Mouse (Mus musculus): ENCODE data around the gene Spred3. TPM values are rescaled to one million over a fixed set of nuclear protein-coding genes. Genes with fewer than 3 reads are reported as not detected.

Spred3 gene
- polyA plus RNA-seq, 2 experiments: 0.08 to 0.38 TPM

DNA sequence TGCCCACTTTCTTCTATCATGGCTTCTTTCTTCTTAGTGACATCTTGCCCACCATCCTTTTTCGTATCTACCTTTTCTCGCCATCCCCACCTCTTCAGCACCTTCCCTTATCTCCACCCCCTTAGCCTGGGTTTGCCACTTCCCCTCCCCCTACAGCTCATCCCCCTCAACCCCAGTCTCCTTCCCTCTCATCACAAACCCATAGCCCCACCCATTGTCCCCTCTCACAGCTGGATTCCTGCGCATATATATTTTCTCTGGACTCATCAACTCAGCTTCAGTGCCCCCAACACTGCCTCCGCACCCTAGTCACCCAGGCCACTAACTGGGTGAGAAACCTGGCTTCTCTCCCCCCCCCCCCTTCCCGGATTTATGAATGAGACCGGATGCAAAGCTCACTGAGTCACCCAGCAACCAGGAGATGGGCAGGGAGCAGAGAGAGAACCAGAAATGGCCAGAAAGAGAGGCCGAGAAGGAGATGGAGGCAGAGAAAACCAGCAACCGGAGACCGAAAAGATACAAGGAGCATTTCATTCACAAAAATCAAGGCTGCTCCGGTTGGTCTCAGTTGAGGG lies 2.0 kb downstream of the Spred3 start:
- Histone ChIP-seq H3K9me3 (ENCODE audit: control insufficient read depth, low read length) (no peaks in the 10 kb centered on the region), H3K27ac (no peak overlapping the region), H3K9ac (replicated peaks) (no peak overlapping the region), H3K27me3 (ENCODE audit: control insufficient read depth, insufficient read depth, low read length) (peaks cover 54% of the 10 kb centered on the region), H3K4me1 (replicated peaks; ENCODE audit: control insufficient read depth in 2 of 2, insufficient read depth in 2 of 2, low read length in 1 of 2) (peaks cover 2 to 6% of the 10 kb centered on the region in 2 experiments; a peak in 2 of 4 replicates), H3K4me2 (ENCODE audit: low read depth) (no peak overlapping the region), H3K4me3 (ENCODE audit: insufficient read depth in 1 of 2, low read depth in 2 of 2, low read length in 2 of 2) (no peak overlapping the region), H3K36me3 (replicated peaks; ENCODE audit: control insufficient read depth, insufficient read depth, low read depth) (no peaks in the 10 kb centered on the region)
- WGBS (ENCODE audit: insufficient replicate concordance): 11% methylated on average over 10 of the region's 10 CpGs
- TF ChIP-seq EP300 (IDR thresholded peaks at IDR 0.05; ENCODE audit: low read depth): no peak
- no peak for TF ChIP-seq CTCF (IDR thresholded peaks at IDR 0.05; ENCODE audit: low read depth)
- DNase-seq (ENCODE audit: low read depth in 3 of 3, low spot score in 3 of 3) (no peak), ATAC-seq (ENCODE audit: insufficient read depth) (no peak)

DNA sequence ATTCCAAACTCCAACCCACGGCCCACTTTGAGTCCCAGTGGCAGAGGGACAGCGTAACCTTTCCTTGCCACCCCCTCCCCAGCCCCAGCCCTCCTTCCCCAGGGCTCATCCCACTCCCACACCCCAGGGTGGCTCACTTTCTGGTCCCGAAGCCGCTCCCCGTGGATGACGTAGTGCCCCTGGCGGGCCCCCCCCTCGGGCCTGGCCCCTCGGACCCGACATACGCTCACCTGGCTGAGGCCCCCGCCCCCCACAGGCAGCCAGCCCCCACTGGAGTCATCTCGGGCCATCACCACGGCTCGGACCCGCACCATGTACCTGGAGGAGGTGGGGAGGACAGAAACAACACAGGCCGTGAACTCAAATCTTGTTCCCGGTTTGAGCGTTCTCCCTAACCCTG lies 2.6 kb downstream of the Spred3 start:
- Histone ChIP-seq H3K27me3 (ENCODE audit: control insufficient read depth, insufficient read depth, low read length) (peaks cover 49% of the 10 kb centered on the region), H3K27ac (no peak overlapping the region), H3K9ac (replicated peaks) (no peak overlapping the region), H3K36me3 (replicated peaks; ENCODE audit: control insufficient read depth, insufficient read depth, low read depth) (no peaks in the 10 kb centered on the region), H3K4me3 (ENCODE audit: insufficient read depth in 1 of 2, low read depth in 2 of 2, low read length in 2 of 2) (no peak overlapping the region), H3K4me1 (replicated peaks; ENCODE audit: control insufficient read depth in 2 of 2, insufficient read depth in 2 of 2, low read length in 1 of 2) (peaks cover 2 to 9% of the 10 kb centered on the region in 2 experiments; a peak in 3 of 4 replicates), H3K4me2 (ENCODE audit: low read depth) (no peak overlapping the region), H3K9me3 (ENCODE audit: control insufficient read depth, low read length) (no peaks in the 10 kb centered on the region)
- TF ChIP-seq EP300 (IDR thresholded peaks at IDR 0.05; ENCODE audit: low read depth) (no peak), CTCF (IDR thresholded peaks at IDR 0.05; ENCODE audit: low read depth) (no peak)
- no peak for DNase-seq (ENCODE audit: low read depth in 3 of 3, low spot score in 3 of 3)
- no peak for ATAC-seq (ENCODE audit: insufficient read depth)
- WGBS (ENCODE audit: insufficient replicate concordance): 47% methylated on average over 19 of the region's 19 CpGs

DNA sequence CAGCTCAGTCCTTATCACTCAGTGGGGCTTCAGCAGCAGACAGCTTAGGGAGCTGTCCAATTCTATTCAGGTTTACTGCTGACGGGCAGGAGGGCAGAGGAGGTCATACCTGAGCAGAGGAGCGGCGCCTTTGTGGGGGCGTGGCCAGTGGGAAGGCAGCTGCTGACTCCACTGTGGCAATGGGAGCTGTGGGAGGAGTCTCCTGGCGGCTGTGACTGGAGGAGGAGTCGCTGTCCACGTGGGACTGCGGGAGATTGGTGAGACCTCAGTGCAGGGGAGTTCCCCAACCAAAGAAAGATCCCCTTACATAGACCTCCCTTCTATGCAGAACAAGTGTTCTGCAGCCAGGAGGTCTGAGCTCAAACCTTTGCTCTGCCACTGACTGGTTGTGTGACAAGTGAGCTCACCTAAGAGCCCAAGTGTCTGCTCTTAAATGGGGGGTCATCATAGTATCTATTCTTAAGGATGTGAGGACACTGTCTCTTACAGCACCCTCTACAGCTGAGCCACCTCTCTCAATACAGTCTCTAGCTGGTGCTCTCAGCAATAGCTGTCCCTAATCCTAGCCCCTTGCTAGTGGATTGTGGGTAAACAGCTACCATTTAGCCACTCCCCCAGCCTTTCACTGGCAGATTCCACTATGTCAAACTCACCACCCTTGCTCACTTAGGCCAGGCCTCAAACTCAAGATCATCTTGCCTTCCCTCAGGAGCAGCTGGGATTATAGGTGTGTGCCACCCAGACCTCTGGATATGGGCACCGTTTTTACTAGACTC lies 7.3 kb downstream of the Spred3 start:
- H3K27me3 ChIP-seq (ENCODE audit: control insufficient read depth, insufficient read depth, low read length): peaks cover 11% of the 10 kb centered on the region
- H3K4me3 ChIP-seq (ENCODE audit: insufficient read depth in 1 of 2, low read depth in 2 of 2, low read length in 2 of 2): no peak overlapping the region
- H3K9me3 ChIP-seq (ENCODE audit: control insufficient read depth, low read length): no peaks in the 10 kb centered on the region
- H3K4me2 ChIP-seq (ENCODE audit: low read depth): peak overlapping the region; percentile 6; the same call in 1 of the 2 replicates
- H3K36me3 ChIP-seq (replicated peaks; ENCODE audit: control insufficient read depth, insufficient read depth, low read depth): no peaks in the 10 kb centered on the region
- H3K9ac ChIP-seq (replicated peaks): no peak overlapping the region
- 16% methylated on average over 9 of the region's 9 CpGs for WGBS (ENCODE audit: insufficient replicate concordance)
- peak in 2 of 3 experiments; percentile 33 to 46 for DNase-seq (ENCODE audit: low read depth in 3 of 3, low spot score in 3 of 3)
- ATAC-seq (ENCODE audit: insufficient read depth): peak; percentile 58; the same call in 1 of the 2 replicates
- peaks cover 0 to 4% of the 10 kb centered on the region in 2 experiments; a peak in 2 of 4 replicates for H3K4me1 ChIP-seq (replicated peaks; ENCODE audit: control insufficient read depth in 2 of 2, insufficient read depth in 2 of 2, low read length in 1 of 2)
- TF ChIP-seq CTCF (IDR thresholded peaks at IDR 0.05; ENCODE audit: low read depth): no peak
- TF ChIP-seq EP300 (IDR thresholded peaks at IDR 0.05; ENCODE audit: low read depth): no peak
- H3K27ac ChIP-seq: no peak overlapping the region

DNA sequence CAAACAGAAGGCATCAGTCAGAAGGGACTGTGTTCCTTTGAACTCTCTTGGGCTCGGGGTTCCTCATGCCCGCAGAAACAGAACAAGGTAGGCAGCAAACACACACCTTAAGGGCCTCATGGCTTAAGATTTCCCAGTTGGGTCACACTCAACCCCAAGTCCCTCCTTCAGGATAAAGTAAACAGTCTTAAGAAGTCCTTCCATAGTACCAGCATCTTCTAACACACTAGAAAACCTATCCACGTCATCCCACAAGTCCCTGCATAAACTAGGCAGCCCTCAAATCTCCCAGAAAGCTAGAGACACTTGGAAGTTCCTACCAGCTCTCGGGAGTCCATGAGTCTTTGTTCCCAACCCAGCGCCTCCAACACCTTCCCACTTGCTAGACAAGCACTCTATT lies 7.9 kb downstream of the Spred3 start:
- 56% methylated on average over 5 of the region's 5 CpGs for WGBS (ENCODE audit: insufficient replicate concordance)
- Histone ChIP-seq H3K4me2 (ENCODE audit: low read depth) (no peak overlapping the region), H3K36me3 (replicated peaks; ENCODE audit: control insufficient read depth, insufficient read depth, low read depth) (no peaks in the 10 kb centered on the region)

DNA sequence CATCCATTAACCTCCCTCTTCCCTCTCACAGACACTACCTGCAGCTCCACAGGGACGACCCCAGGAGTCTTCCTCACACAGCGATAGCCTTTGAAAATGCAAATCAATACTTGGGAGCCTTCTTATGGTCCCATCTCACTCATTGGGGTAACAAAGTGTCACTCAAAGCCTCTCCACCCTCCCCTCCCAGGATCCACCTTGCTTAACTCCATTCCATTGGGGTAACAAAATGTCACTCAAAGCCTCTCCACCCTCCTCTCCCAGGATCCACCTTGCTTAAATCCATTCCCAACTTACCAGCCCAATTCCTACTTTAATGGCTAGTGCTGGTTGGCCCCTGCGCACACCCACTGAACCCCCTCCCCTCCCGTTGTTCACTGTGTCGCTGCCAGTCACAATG lies 11.9 kb downstream of the Spred3 start:
- DNase-seq (ENCODE audit: low read depth in 3 of 3, low spot score in 3 of 3): no peak
- ATAC-seq (ENCODE audit: insufficient read depth): no peak
- TF ChIP-seq EP300 (IDR thresholded peaks at IDR 0.05; ENCODE audit: low read depth): no peak
- TF ChIP-seq CTCF (IDR thresholded peaks at IDR 0.05; ENCODE audit: low read depth): no peak

More for the DNA sequence above, 7.9 kb downstream of the Spred3 start:
- no peak overlapping the region for H3K27ac ChIP-seq
- DNase-seq (ENCODE audit: low read depth in 3 of 3, low spot score in 3 of 3) (no peak), ATAC-seq (ENCODE audit: insufficient read depth) (no peak)
- no peak overlapping the region for H3K9ac ChIP-seq (replicated peaks)
- peaks cover 7% of the 10 kb centered on the region for H3K27me3 ChIP-seq (ENCODE audit: control insufficient read depth, insufficient read depth, low read length)
- no peak overlapping the region for H3K4me3 ChIP-seq (ENCODE audit: insufficient read depth in 1 of 2, low read depth in 2 of 2, low read length in 2 of 2)
- H3K4me1 ChIP-seq (replicated peaks; ENCODE audit: control insufficient read depth in 2 of 2, insufficient read depth in 2 of 2, low read length in 1 of 2): peaks cover 0 to 4% of the 10 kb centered on the region in 2 experiments; a peak in 2 of 4 replicates
- H3K9me3 ChIP-seq (ENCODE audit: control insufficient read depth, low read length): no peaks in the 10 kb centered on the region
- no peak for TF ChIP-seq CTCF (IDR thresholded peaks at IDR 0.05; ENCODE audit: low read depth)
- no peak for TF ChIP-seq EP300 (IDR thresholded peaks at IDR 0.05; ENCODE audit: low read depth)

More for the DNA sequence above, 11.9 kb downstream of the Spred3 start:
- peaks cover 0 to 10% of the 10 kb centered on the region in 2 experiments; a peak in 3 of 4 replicates for H3K4me1 ChIP-seq (replicated peaks; ENCODE audit: control insufficient read depth in 2 of 2, insufficient read depth in 2 of 2, low read length in 1 of 2)
- no peaks in the 10 kb centered on the region for H3K36me3 ChIP-seq (replicated peaks; ENCODE audit: control insufficient read depth, insufficient read depth, low read depth)
- 10% methylated on average over 5 of the region's 5 CpGs for WGBS (ENCODE audit: insufficient replicate concordance)
- no peaks in the 10 kb centered on the region; the same call in 1 of the 2 replicates for H3K9me3 ChIP-seq (ENCODE audit: control insufficient read depth, low read length)
- peaks cover 7% of the 10 kb centered on the region for H3K27me3 ChIP-seq (ENCODE audit: control insufficient read depth, insufficient read depth, low read length)
- no peak overlapping the region for H3K9ac ChIP-seq (replicated peaks)
- no peak overlapping the region for H3K27ac ChIP-seq
- H3K4me2 ChIP-seq (ENCODE audit: low read depth): no peak overlapping the region
- H3K4me3 ChIP-seq (ENCODE audit: insufficient read depth in 1 of 2, low read depth in 2 of 2, low read length in 2 of 2): no peak overlapping the region
